Mouse (Mus musculus): ENCODE measurements around the gene Carnmt1.

DNA sequence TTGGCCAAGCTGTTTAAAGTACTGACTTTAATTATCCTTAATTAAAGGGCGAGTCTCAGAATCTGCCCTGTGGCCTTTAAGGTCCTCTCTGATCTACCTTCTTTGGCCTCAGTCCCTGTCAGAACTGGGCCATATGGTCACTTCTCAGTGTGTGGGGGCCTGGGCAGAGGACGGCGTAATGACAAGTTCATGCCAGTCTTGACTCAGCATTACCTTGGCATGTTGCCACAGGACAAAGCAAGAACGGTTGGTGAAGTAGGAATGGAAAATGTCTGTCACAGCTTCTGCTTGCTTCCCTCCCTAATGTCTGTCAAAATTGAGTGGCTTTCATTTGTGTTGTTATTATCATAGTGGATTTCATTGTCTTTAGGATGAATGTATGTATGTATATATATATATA lies 18.0 kb upstream of the Carnmt1 start:
- no peak for TF ChIP-seq EP300 (IDR thresholded peaks at IDR 0.05; ENCODE audit: low read depth)
- no peak for TF ChIP-seq CTCF (IDR thresholded peaks at IDR 0.05; ENCODE audit: low read depth)

All from liver, embryonic 14.5 days (tissue).